Mouse (Mus musculus): ENCODE data around the gene Cdc42ep2.
A peak's percentile ranks its signal among the peaks of the same experiment; 100 is the strongest.

DNA sequence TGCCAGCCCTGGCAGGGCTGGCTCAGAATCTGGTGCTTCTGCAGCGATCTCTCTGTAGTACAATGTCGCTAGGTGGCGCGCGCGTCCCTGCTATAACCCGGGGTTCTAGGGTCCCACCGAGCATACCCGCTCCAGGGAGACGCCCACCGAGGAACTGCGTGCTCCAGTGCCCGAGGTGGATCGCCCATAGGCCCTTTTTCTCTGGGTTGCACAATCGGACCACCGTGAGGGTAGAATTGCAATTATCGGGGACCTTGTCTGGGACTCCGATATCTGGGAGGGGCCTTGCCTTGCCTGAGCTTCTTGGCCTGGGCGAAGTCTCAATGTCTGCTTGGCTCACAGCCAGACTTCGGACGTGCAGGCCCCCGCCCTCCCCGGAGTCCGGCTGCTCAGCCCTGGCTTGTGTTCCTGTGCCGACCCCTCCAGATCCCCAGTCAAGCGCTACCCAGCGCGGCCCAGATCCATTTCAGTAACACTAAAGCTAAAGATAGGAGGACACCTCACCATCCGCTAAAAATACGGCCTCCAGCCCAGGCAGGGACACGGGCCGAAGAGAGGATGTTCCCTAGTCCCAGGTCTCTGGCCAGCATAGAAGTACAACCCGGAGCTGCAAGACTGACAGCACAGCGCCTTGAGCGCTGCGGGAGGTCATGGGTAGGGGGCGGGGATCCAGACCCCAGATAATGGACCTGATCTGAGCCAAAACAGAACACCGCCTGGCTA, 465 bp downstream of the Cdc42ep2 start:
- TF ChIP-seq CTCF (IDR thresholded peaks at IDR 0.05; ENCODE audit: low read depth, low read length) (peak; percentile 53), POLR2AphosphoS5 (IDR thresholded peaks at IDR 0.05; ENCODE audit: insufficient replicate concordance, low read depth, low read length) (no peak), GATA1 (IDR thresholded peaks at IDR 0.05; ENCODE audit: borderline replicate concordance, low read length) (no peak)

Data from G1E (cell line).